Mouse (Mus musculus): ENCODE results near the gene Rpl22l1. TPM values are rescaled to one million over a fixed set of nuclear protein-coding genes. Genes with fewer than 3 reads are reported as not detected.
"Not testable (repeated sequence)": the region's sequence is repeated elsewhere in the genome, so short reads cannot be mapped to it uniquely, and the experiment has no call there.

The Rpl22l1 gene
- polyA plus RNA-seq, 1 experiment from 2014 or later, result 279 TPM

DNA sequence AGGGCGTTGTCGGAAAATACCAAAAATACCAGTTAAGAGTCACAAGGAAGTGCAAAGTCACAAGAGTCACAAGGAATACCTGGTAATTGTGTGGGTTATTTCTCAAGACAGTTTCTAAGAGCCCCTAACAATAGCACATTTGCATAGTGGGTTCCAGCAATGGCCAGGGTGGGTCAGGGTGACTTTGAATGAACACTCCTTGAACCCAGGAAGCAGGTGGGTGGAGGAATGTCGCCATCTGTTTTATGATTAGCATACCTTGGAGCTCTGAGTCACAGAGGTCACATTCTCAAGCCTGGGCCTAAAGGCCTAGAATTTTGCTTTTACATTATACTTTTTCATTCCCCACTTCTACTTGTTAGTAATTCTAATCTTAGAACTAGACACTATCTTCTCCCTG, 46.9 kb downstream of the Rpl22l1 start:
- not testable (repeated sequence) for H3K36me3 ChIP-seq; H3K27me3 ChIP-seq (ENCODE audit: insufficient read depth, poor library complexity, severe bottlenecking); H3K4me3 ChIP-seq; H3K9me3 ChIP-seq; H3K27ac ChIP-seq; H3K4me1 ChIP-seq; DNase-seq (ENCODE audit: low spot score)
- WGBS, result 90% methylated on average over 3 of the region's 3 CpGs

Other genes starting within 250 kb of the Rpl22l1 start
- gene Slc2a2, start 107.5 kb upstream of the Rpl22l1 start, polyA plus RNA-seq (2016; fragmentation: Nextera tagmentation; extraction: Ambion mirVana), result 0.11 and 3.1 TPM in 2 replicates
- 11.6 and 16.3 TPM in 2 replicates for gene Eif5a2, start 24.2 kb upstream of the Rpl22l1 start, polyA plus RNA-seq (2016; fragmentation: Nextera tagmentation; extraction: Ambion mirVana)
- gene Gm1527, start 87.2 kb downstream of the Rpl22l1 start, polyA plus RNA-seq (2016; fragmentation: Nextera tagmentation; extraction: Ambion mirVana), result not detected in 2 replicates

All from heart, embryonic 10.5 days (tissue).